Mouse (Mus musculus): ENCODE data around the gene Mlx.

Gene Mlx

DNA sequence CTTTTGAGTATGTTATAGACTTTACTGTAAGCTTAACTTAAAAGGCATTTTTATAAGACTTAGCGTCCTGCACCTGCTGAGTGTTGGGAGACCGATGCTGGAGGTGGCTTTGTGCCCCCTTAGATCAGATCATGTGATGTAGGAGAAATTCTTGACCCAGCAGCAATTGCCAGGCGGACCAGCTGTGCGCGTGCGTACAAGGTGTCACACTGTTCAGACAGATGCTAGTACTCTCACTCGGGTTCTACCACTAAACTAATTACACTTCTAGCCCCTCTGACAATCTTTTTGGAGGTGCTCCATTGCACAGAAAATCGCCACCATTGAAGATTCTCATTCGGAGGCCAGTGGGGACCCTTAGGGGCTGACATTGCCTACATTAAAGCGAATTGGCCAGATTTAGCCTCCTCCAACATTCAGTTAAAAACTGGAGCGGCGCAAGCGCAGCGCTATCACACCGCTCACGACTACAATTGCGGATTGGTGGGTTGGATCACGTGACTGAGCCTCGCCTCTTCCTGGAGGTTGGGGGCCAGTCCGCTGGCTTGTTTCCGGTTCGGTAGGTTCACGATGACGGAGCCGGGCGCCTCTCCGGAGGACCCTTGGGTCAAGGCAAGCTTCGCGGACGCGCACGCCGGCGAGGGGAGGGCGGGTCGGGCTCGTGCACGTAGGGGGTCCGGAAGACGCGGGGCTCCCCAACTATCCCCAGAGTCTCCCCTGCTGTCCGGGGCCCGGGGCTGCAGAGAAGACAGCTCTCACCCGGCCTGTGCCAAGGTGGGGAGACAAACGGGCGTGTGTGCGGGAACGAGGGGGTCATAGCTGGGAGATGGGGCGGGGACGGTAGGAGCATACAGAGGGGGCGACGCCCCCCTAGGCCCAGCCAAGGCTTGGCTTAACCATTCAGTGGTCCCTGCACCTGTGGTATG, at the start of gene Mlx:
Gene Mlx (plus strand): TSS at position 522 of the 926 bp plus-strand sequence.
- peak; percentile 82 for DNase-seq (ENCODE audit: low read depth)

DNA sequence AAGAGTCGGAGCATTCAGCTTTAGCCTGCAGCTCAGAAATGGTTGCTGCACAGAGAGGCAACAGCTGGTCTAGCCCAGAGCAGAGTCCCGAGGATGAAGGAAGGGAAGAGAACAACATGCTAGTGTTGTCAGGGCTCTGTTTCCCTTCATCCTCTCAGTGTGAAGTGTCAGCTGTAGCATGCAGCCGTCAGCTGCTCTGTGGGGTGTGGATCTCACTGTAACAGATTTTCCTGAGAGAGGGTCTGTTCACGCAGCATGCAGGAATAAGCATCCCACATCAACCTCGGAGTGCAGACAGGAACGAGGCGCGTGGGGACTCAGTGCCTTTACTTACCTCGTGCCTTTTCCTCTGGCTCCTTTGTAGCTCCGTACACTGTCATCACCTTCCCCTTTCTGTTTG, 49.3 kb upstream of the Mlx start:
- DNase-seq (ENCODE audit: low read depth), result no peak

DNA sequence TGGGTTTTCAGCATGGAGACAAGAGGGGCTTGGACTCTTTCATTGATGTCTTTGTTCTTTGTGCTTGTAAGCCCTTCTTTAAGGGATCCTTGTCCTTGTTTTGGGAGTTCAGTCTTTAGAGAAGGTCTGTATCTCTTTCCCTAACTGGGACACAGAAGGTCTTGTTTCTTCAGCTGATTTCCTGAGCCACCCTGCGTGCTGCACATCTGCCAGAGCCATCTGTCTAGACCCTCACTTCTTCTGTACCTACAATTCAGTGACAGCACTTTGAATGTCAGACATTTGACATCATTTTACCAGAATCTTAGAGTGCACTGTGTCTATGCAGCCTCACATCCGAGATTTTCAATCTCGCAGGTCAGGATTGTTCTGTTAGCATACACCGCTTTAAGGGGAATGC, 41.3 kb upstream of the Mlx start:
- DNase-seq (ENCODE audit: low read depth), result no peak

DNA sequence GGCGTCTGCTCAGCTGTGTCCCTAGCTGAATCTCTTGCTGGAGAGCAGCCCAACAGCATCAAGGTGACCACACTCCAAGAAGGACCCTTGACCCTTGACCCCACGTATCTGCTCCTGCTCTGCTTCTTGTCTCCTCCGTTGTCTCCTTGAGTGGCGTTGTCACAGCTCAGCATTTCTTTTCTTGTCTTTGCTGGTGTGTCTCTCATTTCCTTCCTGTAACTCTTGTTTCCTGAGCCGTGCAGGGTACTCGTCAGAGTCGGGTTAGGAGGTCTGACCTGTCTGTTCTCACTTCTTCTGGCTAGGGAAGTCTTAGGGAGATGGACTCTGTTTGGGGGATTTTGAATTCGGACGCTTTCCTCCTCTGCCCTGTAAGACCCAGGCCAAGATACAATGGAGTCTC, 40.6 kb upstream of the Mlx start:
- DNase-seq (ENCODE audit: low read depth), result no peak

DNA sequence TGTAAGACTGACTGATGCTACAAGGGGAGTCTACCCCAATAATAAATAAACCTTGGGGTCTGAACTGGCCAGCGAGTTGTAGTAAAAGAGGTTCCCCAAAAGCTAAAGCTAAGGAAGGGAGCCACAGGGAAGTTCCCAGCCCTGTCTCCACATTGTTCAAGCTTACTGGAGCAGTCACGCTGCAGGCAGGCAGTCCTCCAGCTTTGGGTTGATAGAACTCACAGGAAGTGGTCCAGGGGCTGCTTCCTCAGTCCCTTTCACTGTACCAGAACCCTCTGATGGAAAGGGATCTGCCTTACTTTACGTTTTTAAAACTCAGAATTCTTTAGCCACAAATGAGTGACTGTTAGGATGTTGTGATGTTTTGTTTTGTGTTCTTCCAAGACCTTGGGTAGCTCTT, 39.6 kb upstream of the Mlx start:
- no peak for DNase-seq (ENCODE audit: low read depth)

DNA sequence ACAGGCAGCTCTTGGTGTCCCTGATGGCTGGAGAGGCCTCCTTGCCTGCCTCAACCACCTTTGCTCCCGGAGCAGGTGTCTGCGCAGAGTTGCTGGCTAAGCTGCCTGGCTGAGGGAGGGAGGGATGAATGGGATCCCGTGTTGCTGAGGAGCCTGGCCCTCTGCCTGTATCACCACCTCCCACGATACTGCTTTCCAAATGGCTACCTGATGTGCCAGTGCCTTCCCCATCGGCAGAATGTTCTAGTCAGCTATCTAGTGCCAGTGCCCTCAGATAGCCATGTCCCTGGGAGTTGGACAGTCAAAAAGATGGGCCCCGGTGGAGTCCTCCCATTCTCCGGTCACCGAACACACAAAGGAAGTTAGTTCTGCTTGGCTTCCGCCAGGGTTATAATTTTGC, 36.7 kb upstream of the Mlx start:
- DNase-seq (ENCODE audit: low read depth), result no peak

DNA sequence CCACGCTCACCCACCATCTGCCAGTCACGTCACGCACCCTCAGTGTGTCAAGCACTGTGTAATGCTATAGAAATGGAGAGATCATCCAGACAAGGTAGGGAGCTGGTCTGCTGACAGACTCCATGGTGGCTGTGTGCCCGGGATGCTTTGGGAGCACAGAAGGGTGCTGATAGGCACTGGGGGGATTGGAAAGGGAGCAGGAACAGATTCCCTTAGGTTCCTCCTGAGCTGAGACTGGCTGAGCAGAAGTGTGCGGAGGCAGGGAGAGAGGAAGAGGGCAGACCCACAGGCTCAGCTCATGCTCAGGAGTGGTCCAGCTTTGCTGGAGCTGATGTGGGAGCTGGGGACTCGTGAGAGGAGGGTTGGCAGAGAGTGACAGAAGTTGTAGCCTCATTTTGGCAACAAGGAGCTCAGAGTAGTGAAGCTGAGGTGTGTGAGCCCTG, 36.0 kb upstream of the Mlx start:
- DNase-seq (ENCODE audit: low read depth), result no peak

DNA sequence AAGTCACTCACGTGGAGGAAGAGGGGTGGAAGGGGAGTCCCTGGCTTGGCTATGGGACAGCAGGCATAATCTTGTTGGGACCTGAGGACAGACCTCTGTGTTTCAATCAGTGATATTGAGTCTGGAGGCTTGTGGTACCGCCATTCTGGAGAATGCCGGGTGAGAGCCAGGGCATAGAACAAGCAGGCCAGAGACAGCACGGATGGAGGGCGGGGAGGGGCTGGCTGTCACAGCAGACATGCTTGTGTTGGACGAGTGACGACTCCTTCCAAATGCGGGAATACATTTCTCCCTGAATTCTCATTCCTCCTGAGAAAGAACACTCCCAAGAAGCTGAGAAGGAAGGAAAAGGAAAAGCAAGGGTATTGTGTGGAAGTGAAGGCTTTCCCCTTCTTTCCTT, 35.5 kb upstream of the Mlx start:
- DNase-seq (ENCODE audit: low read depth), result no peak

DNA sequence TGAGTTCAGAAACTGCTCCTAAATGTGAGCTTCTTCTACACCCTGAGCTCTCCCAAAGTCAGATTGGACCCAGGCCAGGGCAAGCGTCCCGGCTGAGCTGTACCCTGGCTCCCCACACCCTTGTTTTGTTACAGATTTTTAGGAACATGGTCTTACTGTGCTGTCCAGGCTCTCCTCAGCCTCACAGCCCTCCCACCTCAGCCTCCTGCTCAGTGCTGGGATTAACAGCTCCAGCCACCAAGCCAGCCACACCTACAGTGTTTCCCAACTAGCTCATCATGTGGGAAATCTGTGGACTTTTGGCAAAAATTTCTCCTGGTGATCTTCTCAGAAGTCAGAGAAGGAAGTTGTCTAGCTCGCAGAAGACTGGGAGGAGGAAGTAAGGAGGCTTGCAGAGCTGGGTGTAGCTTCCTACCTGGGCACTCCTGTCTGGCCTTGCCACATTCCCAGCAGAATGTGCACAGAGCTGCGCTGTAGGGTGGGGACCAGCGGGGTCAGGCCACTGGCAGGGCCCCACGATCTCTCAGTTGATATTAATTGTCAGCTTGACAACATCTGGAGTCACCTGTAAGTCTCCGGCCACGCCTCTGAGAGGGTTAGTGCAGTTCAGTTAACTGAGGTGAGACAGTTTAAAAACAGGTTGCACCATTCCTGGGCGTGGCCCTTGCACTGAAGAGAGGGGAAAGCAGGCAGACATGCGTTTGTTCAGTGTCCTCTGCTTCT, 34.2 kb upstream of the Mlx start:
- no peak for DNase-seq (ENCODE audit: low read depth)

DNA sequence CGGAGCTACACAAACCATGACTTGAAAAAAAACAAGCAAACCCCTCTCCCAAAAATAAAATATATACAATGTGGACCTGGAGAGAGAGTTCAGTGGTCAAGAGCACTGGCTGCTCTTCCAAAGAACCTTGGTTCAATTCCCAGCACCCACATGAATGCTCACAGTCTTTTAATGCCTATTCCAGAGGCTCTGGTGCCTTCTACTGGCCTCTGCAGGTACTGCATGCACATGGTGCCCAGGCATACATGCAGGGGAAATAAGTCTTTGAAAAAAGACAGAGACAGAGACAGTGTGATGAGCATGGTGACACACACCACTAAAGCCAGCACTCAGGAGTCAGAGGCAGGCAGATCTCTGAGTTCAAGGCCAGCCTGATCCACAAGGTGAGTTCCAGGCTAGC, 33.1 kb upstream of the Mlx start:
- DNase-seq (ENCODE audit: low read depth), result no peak

DNA sequence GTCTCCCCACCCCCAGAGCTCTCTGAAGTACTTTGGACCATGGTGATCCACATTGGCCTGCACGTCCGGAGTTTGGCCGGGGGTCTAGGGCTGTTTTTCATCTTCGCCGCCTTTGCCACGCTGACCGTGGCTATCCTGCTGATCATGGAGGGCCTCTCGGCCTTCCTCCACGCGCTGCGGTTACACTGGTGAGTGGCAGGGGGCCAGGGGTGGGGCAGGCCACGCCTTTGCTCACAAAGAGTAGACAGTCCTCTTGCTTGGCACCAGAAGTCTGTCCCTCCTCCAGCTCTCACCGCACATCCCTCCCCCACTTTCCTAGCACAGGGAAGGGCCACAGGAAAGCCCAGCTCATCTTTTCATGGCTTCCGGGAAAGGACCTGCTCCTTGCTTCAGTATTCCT, 31.7 kb upstream of the Mlx start:
- DNase-seq (ENCODE audit: low read depth), result no peak

DNA sequence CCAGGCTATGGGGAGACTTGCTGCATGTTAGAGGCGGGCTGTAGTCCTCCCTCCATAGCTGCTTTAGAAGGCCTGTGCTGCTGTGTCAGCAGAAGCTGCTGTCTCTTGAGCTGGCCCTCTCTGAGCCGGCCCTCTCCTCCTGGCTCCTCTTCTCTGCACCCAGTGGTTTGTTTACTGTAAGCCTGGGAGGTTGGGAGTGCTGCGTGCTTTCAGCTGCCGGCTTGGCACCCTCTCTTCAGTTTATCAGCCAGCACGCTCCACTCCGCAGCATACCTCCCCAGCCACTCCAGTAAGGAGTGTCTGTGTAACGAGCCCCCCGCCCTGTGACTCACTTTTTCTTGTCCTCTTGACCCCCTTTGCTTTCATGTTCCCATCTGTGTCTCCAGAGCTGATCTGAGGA, 30.2 kb upstream of the Mlx start:
- no peak for DNase-seq (ENCODE audit: low read depth)

DNA sequence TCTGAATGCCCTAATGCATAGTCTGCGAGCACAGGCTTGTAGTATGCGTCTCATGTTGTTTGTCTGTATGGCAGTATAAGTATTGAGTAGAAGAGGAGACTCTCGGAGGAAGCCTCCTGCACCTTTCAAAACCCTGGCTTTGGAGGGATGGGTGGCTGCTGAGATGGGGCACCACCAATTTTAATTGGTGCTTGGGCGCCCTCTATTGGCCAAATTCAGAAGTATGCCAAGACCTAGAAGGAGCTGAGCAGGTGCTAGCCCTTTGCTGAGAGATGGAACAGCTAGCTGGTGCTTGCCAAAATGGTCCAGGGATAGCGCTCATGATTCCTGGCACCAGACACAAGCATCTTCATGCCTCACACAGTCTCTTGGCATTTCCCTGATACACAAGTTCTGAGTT, 29.2 kb upstream of the Mlx start:
- DNase-seq (ENCODE audit: low read depth), result no peak

DNA sequence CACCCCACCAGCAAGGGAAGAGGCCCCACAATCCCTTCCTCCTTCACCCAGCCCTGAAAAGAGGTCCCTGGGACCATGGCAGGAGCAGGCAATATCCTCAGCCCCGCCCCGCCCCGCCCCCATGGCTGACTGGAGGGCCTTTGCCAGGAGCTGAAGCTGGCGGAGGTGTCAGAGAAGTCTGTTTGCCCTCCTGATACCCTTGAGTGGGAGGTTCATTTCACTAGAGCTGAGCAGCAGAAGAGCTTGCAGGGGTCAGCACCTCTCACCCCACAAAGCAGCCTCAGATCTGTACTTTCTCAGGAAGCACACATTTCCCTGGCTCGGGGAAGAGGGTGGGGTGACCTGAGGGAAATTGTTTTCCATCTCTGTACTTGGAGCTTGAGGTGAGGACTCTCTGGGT, 28.4 kb upstream of the Mlx start:
- no peak for DNase-seq (ENCODE audit: low read depth)

DNA sequence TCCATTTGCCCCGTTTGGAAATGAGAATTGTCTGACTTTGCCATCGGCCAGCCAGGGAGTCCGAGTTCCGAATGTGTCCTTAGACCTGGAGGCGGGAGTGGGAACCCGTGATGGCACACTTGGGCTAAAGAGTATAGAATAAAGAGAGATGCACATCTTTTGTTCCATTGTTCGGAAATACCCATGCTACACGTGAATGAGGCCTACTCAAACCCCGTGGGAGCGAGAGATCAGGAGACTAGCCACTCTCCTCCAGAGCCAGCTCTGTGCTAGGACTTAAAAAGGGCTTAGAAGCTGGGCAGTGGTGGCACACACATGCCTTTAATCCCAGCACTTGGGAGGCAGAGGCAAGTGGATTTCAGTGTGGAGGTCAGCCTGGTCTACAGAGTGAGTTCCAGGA, 27.6 kb upstream of the Mlx start:
- no peak for DNase-seq (ENCODE audit: low read depth)

DNA sequence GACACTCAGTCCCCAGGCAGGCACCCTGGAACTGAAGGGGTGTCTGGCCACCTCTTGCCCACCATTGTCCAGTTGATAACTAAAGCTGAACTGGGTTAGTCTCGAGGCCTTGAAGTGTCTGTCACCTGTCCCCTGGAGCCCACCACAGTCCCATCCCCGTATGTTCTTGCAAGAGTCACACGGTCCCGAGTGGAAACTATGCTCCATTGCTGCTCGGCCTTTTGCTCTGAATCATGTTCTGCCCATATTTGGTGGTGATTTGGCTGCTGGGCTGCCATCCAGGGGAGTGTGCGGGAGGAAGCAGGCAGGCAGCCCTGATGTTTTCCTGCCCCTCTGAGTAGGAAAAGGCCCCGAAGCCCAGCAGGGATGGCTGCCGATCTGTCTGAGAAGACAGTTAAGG, 27.0 kb upstream of the Mlx start:
- peak; percentile 85 for DNase-seq (ENCODE audit: low read depth)

DNA sequence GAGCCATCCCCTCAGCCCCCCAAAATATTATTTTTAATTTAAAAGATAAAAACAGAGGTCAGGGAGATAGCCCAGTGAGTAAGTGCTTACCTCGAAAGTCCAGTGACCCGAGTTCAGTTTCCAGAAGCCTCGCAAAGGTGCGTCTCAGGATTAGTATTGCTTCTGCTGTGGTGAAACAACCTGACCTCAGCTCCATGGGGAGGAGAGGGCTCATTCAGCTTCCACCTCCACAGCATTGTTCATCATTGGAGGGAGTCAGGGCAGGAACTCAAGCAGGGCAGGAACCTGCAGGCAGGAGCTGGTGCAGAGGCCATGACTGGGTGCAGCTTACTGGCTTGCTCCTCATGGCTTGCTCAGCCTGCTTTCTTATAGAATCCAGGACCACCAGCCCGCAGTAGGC, 26.0 kb upstream of the Mlx start:
- no peak for DNase-seq (ENCODE audit: low read depth)

DNA sequence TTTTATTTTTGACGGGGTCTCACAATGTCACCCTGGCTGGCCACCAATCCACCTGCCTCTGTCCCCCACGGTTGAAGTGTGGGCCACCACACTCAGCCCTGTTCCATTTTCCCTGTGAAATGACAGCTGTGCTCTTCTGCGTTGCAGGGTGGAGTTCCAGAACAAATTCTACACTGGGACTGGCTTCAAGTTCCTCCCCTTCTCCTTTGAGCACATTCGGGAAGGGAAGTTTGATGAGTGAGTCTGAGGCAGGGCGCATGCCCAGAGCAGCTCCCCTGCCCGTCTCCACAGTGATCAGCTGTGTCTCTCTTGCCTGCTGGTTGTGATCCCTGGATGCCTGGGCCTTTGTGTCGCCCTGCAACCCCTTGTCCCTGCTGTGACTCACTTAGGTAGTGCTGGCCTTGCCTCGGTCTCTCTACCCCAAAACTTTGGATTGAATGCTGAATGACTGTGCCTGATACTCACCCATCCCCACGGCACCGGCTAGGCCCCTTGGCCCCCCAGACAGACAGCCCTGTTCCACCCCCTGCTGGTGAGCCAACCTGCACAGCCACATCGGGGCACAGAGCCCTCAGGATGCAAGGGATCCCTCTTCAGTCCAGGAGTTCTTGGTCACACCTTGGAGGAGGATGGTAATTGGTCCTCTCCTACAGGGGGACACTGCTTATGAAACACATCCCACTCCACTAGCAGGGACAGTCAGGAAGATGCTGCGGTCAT, 24.8 kb upstream of the Mlx start:
- no peak for DNase-seq (ENCODE audit: low read depth)

DNA sequence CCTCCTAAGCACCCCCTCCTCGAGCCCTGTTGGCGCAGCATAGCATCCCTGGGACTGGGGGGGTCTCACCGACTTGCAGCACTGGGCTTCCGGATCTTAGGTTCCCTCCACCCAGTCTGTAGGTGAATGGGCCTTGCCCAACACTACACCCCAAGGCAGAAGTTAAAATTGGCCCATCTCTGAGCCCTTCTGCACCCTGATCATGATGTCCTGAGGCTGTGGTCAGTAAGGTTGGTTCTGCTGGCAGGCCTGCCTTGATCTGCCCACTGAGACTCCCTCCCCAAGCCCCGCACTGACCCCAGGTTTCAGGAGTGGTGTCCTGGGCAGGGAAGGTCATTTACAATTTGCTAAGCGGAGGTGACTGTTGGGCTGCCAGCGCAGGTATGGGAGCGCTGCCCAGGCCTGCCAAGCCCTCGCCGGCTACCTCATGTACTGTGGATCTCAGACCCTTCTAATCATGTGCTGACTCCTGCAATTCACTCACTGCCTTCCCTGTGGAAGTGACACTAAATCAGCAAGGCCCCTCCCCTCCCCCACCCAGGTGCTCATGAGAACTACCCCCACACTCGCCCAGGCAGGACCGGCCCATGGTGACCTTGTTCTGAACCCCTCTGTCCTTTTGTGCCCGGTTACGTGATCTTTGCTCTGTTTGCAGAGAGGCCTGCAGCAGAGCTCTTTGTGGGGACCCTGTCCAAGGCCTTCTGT, 24.0 kb upstream of the Mlx start:
- no peak for DNase-seq (ENCODE audit: low read depth)

DNA sequence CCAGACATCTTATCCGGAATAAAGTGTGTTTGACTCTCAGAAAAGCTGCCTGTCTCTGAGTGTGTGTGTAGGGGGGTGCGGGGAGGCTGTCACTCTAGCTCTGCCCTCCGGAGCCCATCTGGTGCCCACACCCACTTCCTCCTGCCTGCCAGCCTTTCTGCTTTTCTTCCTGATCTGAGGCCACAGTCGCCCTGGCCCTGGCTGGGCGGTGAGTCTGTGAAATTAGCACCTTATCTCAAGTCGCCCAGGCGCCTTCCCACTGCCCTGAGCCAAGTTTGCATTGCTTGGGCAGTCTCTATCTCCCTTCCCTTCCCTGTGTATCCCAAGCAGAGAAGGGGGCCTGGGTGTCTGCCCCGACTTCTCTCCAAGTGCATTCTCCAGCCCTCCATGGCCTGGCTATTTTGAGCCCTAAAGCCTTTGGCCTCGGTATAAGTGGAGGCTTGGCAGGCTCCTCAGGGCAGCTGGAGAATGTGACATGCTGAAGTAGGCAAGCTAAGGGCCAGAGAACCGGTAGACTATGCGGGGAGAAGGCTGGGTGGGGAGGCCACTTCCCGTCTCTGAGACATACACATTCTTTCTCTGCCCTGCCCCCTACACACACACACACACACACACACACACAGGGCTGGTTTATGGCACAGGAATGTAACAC, 23.3 kb upstream of the Mlx start:
- no peak for DNase-seq (ENCODE audit: low read depth)

DNA sequence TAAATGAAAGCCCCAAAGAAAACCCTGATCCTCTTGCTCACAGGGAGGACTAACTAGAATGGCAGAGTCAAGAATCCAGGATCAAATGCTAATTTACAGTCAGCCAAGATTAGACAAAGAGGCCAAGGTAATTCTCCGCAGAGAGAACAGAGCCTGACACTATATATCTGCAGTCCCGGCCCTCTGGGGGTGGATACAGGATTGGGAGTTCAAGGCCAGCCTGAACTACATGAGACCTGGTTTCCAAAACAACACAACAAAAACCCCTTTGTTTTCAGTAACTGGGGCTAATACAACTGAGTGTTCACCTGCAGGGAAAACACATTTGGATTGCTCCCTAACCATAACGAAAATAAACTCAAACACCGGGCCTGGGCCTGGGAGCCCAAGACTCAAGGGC, 22.6 kb upstream of the Mlx start:
- DNase-seq (ENCODE audit: low read depth), result no peak

DNA sequence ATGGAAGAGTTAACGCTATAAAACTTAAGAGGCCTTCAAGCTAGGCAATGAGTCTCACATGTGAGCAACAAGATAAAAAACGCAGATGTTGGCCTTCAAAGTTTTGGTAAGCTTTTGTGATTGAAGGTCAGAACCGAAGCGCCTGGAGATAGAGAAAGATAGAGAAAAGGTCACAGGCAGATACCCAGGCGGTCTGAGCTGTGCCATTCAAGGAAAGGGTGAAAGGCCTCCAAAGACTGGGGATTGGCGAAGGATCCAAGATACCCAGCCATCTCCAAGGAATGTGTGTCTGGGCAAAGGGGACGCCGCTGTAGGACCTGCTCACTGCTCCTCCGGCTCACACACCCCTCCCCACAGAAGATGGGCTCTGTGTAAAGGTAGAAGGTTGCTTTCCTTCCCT, 22.1 kb upstream of the Mlx start:
- no peak for DNase-seq (ENCODE audit: low read depth)
